Mouse (Mus musculus) left cerebral cortex, adult 2 months (tissue): ENCODE data around the gene Farp1. TPM values are rescaled to one million over a fixed set of nuclear protein-coding genes. Genes with fewer than 3 reads are reported as not detected.

Experiments used
- DNase-seq, 2 experiments: peaks; one replicate each; pipeline ENCODE4 v3.0.0; 2021 to 2022; ENCODE audit warnings: low spot score in 2 of 2, mixed read lengths in 1 of 2; ENCODE audit errors: extremely low spot score in 1 of 2
- H3K27ac ChIP-seq: fragments of 200-600 bp; 2 replicates; pipeline ENCODE4 v1.8.1; 2022
- H3K4me3 ChIP-seq: fragments of 200-600 bp; 2 replicates; pipeline ENCODE4 v1.8.1; 2022
- CTCF ChIP-seq: fragments of 200-600 bp; IDR thresholded peaks from 2 replicates; pipeline ENCODE4 v1.8.1; 2022; ENCODE audit warnings: antibody characterized with exemption, mild to moderate bottlenecking, moderate library complexity
- intact Hi-C: fragments of 180-260 bp; cut with DNase I; formaldehyde crosslinking; loops from one replicate; pipeline ENCODE4 v1.15.1; 2025
- total RNA-seq, 2 experiments: library from RNA; stranded (reverse); gene quantifications; 2 replicates each; pipeline ENCODE4 v1.2.3; 2021

The Farp1 gene
- total RNA-seq, 2 experiments from 2014 or later: 142 to 152 TPM

DNA sequence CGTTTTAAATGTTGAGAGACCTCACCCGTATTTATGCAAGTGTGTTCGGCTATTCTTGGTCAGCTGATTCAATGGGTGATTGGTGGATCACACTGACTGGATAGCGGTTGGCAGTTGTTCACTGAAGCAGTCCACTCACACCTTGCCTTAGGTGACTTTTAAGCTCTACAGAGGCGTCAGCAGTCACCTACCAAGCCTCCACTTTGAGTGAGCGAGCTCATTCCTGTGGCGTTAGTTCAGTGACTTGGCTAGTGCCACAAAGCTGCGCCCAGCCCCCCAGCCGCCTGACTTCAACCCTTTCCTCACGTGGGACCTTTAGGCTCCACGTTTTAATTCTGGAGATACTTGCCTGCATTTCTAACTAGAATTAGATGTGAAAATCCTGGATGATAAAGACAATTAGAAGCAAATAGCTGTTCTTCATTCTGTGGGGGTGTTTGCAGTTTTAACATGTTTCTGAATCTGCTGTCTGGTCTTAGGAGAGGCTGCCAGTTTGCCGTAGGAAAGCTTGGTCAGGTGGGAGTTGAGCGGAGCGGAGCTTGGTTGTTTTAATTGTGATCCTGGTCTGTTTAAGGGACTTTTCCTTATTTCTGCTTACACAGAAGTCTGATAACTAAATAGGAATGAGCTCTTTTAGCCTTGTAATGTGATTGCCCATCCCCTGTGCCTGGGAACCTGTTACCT is 211.2 kb downstream of the Farp1 start:
- Histone ChIP-seq H3K4me3 (no peak overlapping the region), H3K27ac (no peak overlapping the region)
- intact Hi-C loops: no loop called here
- no peak for DNase-seq
- no peak for TF ChIP-seq CTCF

DNA sequence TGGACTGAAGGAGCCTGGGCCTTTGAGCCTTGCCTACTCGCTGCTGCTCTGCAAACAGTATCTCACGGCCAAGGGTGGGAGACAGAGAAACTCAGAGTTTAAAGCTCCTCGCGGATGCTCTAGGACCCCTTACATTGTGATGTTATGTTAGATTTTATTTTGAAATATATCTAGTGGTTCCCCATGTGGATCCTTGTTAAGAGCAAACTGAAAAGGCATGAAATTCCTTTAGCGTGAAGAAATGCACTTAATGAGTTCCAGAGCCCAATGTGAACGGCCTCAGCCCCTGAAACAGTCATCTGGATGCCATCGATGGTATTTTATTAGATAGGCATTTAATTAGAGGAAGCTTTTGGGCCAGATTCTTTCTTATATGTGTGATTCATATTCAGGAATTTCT is 212.3 kb downstream of the Farp1 start:
- no peak overlapping the region for H3K27ac ChIP-seq
- DNase-seq: no peak
- TF ChIP-seq CTCF: no peak
- intact Hi-C loops: no loop called here
- H3K4me3 ChIP-seq: no peak overlapping the region

GRCm38 (mm10) chr14:121248346-121248745 is 213.3 kb downstream of the Farp1 start:
- intact Hi-C loops: no loop called here
- no peak for TF ChIP-seq CTCF
- no peak overlapping the region for H3K4me3 ChIP-seq
- DNase-seq: no peak
- H3K27ac ChIP-seq: no peak overlapping the region

DNA sequence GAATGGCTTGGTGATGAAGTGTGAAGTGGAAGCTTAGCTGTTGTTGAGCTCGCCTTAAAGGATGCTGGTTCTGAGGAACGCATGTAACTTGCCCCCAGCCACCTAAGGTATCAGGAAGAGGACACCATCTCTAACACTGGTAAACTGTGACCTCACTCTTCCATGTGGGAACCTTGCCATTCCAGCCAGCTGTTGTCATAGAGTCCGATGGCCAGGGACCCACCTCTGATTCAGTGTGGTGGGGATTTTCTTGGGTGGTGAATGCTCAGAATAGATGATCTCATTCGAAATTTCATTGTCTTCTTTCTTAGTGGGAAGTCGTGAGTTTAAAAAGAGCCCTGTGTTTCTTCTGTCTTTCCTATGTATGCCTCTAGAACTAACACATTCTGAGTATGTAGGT is 216.1 kb downstream of the Farp1 start:
- intact Hi-C loops: no loop called here
- H3K4me3 ChIP-seq: no peak overlapping the region
- H3K27ac ChIP-seq: no peak overlapping the region
- no peak for DNase-seq
- TF ChIP-seq CTCF: no peak

GRCm38 (mm10) chr14:121251708-121252107 is 216.7 kb downstream of the Farp1 start:
- no peak overlapping the region for H3K27ac ChIP-seq
- intact Hi-C loops: no loop called here
- H3K4me3 ChIP-seq: no peak overlapping the region
- no peak for DNase-seq
- no peak for TF ChIP-seq CTCF

DNA sequence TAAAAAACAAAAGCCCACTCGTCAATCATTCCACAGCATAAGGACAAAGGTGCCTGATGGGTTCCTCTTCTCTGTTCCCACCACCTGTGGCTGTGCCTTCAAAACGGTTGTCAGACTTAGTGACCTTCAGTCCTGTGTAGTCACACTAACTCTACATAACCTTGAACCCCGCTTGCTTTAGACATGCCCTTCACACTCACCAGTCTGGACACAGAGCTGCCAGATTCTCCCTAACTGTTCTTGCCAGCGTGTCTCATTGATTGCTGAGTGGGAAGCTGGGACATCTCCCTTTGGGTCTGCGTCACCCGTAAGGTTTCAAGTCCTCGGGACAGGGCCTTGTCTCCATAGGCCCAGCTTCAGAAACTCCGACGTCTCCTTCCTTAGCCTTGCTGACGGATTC is 217.5 kb downstream of the Farp1 start:
- intact Hi-C loops: no loop called here
- no peak overlapping the region for H3K27ac ChIP-seq
- no peak for DNase-seq
- H3K4me3 ChIP-seq: no peak overlapping the region
- no peak for TF ChIP-seq CTCF

DNA sequence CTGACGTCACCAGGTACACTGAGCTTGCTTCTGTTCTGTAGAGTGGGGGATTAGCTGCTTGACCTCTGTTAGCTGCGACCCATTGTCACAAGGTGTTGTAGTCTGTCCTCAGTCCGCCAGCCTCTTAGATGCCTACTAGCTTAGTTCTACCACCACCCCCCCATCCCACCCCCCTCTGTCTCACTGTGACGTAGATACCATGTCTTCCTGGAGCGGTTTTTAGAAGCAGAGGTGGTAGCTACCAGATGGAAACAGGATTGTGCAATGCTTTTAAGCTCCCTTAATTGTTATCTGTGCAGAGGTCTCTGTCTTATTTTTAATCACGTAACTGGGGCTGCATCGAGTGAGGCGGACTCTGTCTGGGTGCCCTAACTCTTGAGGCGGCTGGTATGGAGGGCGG is 219.9 kb downstream of the Farp1 start:
- intact Hi-C loops: loop anchor here (5.0 kb wide), 1 partner anchor 423 kb away; no protein-coding TSS in a partner anchor
- TF ChIP-seq CTCF: no peak

GRCm38 (mm10) chr14:121255469-121255868 is 220.5 kb downstream of the Farp1 start:
- TF ChIP-seq CTCF: no peak
- H3K4me3 ChIP-seq: no peak overlapping the region
- intact Hi-C loops: loop anchor here (5.0 kb wide), 1 partner anchor 423 kb away; no protein-coding TSS in a partner anchor
- no peak for DNase-seq
- H3K27ac ChIP-seq: no peak overlapping the region

More for the DNA sequence above, 219.9 kb downstream of the Farp1 start:
- Histone ChIP-seq H3K4me3 (no peak overlapping the region), H3K27ac (peak overlapping the region; percentile 54; the same call in 1 of the 2 replicates)
- no peak for DNase-seq

- no peak for DNase-seq
- TF ChIP-seq CTCF: no peak
- H3K4me3 ChIP-seq: no peak overlapping the region
- no peak overlapping the region for H3K27ac ChIP-seq
- intact Hi-C loops: loop anchor here (5.0 kb wide), 1 partner anchor 425 kb away; no protein-coding TSS in a partner anchor
These were observed 221.9 kb downstream of the Farp1 start for GRCm38 (mm10) chr14:121256896-121257295.

DNA sequence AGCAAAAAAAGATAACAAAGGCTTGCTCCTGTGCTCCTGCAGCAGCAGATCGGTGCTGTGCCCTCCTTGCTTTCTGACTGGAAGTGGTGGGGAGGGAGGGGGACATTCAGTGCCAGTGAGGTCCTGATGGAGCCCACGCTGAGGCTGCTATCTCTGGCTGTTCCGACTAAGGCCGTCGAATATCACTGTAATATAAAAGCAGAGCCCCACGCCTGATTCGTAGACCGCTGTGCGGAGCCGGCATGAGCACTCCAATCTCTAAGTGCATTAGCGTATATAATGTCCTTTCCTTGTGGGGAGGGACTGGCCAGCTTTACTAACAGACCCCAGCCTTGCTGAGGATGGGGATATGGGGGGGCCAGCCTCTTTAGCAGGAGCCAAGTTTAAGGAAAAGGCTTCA is 224.3 kb downstream of the Farp1 start:
- DNase-seq: no peak
- H3K4me3 ChIP-seq: no peak overlapping the region
- TF ChIP-seq CTCF: no peak
- intact Hi-C loops: loop anchor here (5.0 kb wide), 1 partner anchor 427 kb away; no protein-coding TSS in a partner anchor
- H3K27ac ChIP-seq: no peak overlapping the region

GRCm38 (mm10) chr14:121259789-121260188 is 224.8 kb downstream of the Farp1 start:
- intact Hi-C loops: loop anchor here (5.0 kb wide), 1 partner anchor 427 kb away; no protein-coding TSS in a partner anchor

DNA sequence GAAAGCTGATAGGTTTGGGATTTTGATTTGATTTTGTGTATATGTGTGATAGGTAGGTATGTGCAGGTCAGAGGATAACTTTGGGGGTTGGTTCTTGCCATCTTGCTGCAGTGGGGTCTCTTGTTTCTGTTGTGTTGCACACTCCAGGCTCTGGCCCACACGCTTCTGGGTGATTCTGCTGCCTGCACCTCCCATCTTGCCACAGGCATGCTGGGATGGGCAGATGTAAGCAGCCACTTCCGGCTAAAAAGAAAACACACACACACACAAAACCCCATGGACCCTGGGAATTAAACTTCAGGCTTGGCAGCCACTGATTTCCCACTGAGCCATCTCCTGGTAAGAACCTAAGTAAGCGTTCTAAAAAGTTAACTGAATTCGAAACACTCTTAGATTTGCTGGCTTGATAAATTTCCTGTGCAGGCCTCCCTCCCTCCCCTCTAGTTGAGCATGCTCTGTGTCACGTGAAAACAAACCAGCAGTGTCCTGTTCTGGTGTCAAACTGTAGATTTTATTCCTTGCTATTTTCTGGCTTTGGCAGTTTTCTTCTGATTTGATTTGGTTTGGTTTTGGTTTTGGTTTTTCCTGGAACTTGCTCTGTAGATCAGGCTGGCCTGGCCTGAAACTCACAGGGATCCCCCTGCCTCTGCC is 226.4 kb downstream of the Farp1 start:
- no peak overlapping the region for H3K27ac ChIP-seq
- DNase-seq: no peak
- H3K4me3 ChIP-seq: no peak overlapping the region
- no peak for TF ChIP-seq CTCF
- intact Hi-C loops: no loop called here

More at GRCm38 (mm10) chr14:121259789-121260188, 224.8 kb downstream of the Farp1 start:
- DNase-seq: peak; percentile 55 to 61
- no peak overlapping the region for H3K4me3 ChIP-seq
- no peak overlapping the region for H3K27ac ChIP-seq
- peak; percentile 80 for TF ChIP-seq CTCF
